Mouse (Mus musculus) brown adipose tissue, adult 24 weeks (tissue): ENCODE measurements around the gene Hist1h2bj. TPM values are rescaled to one million over a fixed set of nuclear protein-coding genes. Genes with fewer than 3 reads are reported as not detected.

Source experiments
- H3K27ac ChIP-seq: fragments of 200-500 bp; replicated peaks from 2 replicates; pipeline ENCODE4 v1.5.1; 2012; ENCODE audit warnings: low read depth, mild to moderate bottlenecking, low read length
- H3K4me1 ChIP-seq: fragments of 200-500 bp; 2 replicates; pipeline ENCODE4 v1.6.1; 2012; ENCODE audit warnings: low read length, mixed read lengths; ENCODE audit not compliant: control insufficient read depth, insufficient read depth, insufficient read length
- H3K4me3 ChIP-seq: fragments of 200-500 bp; 2 replicates; pipeline ENCODE4 v1.5.1; 2012; ENCODE audit warnings: low read depth, mild to moderate bottlenecking, low read length, moderate library complexity; ENCODE audit not compliant: insufficient read depth
- polyA plus RNA-seq: library from polyadenylated mRNA; stranded (reverse); fragments of >200 nt; gene quantifications from 2 replicates; pipeline ENCODE4 v1.2.4, GENCODE M21; 2012; ENCODE audit not compliant: missing spikeins, insufficient read depth, insufficient read length

Hist1h2bj gene
- polyA plus RNA-seq, 1 experiment = not detected

DNA sequence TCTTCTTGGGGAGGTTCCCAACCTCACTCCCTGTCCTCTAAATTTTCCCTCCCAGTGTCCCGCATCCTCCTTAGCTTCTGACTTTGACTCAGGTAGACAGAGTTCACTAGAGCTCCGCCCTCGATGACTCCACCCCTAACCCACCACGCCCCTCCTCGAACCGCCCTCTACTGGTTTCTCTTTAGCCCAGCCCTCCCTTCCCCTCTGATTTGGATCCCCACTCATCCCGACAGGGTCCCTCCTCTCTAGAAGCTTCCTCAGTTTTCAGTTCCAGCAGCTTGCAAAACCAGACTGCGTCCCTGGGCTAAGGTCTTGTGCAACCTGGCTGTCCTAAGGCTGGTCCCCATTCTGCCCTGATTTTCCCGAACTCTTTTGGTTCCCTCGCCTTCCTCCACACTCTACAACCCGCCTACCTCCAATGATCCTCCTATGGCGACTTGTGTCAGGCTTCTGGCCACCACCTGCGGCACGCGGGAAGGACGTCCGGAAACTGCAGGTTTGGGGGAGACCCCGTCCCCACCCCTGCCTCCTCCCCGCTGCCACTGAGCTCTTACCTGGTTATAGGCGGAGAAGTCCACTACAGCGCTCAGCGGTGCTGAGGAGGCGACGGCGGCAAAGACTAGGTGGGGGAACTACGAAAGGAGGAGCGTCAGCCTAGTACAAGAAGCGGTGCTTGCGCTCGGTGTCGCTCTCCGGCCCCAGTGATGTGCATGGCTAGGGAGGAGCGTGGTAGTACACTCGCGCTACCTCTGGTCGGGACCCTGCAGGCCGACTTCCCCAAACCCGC, 36.5 kb upstream of the Hist1h2bj start:
- Histone ChIP-seq H3K27ac (no peak overlapping the region), H3K4me1 (no peaks in the 10 kb centered on the region), H3K4me3 (peak overlapping the region; percentile 58)

DNA sequence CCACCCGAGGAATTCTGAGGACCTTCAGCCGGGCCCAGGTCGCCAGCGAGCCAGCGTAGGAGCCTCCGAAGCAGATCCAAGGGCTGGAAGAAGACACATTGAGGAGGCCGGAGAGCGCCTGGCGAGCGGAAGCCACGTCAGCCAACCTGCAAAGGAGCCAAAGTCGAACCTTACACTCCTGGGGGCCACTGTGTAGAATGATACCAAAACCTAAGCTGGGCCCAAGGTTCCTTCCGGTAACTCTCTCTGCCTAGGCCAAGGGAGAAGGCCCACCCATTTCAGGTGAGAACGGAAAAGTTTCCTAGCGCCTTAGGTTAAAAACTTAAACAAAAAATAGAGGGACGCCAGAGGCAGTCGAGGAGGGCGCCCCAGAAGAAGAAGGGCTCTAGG, 35.9 kb upstream of the Hist1h2bj start:
- peak overlapping the region; percentile 58 for H3K4me3 ChIP-seq
- H3K27ac ChIP-seq = no peak overlapping the region
- H3K4me1 ChIP-seq = no peaks in the 10 kb centered on the region

DNA sequence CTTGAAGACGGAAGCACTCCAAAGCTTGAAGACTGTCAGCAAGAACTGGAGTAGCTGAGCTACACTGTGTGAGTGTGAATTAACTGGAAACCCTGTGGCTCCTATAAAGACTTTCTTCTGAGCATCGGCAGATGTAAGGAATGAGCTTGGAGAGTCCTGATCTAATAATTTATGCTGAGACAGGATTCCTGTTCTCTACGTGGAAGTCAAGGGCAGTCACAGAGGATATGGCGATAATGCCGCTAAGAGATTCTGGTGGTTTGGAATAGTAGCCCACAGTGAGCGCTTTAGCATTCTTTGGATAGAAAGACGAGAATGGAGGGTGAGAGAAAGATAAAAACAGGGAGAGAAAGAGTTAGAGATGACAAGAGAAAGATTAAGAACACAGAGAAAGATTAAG, 35.1 kb upstream of the Hist1h2bj start:
- peak overlapping the region; percentile 5; the same call in 1 of the 2 replicates for H3K4me3 ChIP-seq

DNA sequence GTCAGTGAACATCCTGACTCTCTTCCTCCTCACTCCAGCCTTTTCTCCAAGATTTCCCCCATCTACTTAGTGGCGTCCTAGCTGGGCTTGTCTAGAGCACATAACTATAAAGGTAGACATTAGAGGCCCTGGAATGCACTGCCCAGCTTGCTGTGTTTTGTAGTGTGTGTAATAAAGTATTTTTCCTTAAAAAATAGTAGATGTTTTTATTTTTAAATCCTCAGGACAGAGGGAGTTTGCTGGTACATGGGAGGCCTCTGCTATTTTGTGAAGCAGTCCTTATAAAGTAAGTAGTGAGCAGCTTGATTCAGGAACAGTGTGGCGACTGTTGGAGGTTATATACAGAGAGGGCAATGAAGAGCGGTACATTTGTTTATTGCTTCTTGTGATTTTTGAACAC, 34.3 kb upstream of the Hist1h2bj start:
- no peak overlapping the region for H3K4me3 ChIP-seq
- H3K27ac ChIP-seq = no peak overlapping the region
- no peaks in the 10 kb centered on the region for H3K4me1 ChIP-seq

More for the DNA sequence above, 35.1 kb upstream of the Hist1h2bj start:
- no peaks in the 10 kb centered on the region for H3K4me1 ChIP-seq
- H3K27ac ChIP-seq = no peak overlapping the region

DNA sequence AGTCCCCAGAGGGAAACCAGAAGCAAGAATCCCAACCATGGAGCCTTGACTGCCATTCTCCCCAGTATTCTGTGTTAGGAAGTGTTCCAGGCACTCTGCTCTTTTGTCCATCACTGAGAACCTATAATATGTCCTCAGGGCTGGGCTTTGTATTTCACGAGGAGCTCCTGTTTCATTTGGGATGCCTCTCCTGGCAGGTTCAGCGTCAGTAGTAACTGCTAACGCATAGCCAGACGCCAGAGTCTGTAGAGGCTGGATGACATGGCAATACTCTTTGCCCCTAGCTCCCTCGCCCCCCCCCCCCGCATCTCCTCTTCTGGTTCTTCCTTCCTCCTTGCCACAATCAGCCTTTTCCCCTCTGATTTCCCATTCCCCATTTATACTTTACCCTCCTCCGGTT, 33.4 kb upstream of the Hist1h2bj start, which contains the start of gene Prss16:
TSS of gene Prss16 (minus strand) at position 101 of the 400 bp plus-strand sequence.
- no peak within 1 kb of the TSS for H3K4me3 ChIP-seq
- H3K27ac ChIP-seq = no peak within 1 kb of the TSS

DNA sequence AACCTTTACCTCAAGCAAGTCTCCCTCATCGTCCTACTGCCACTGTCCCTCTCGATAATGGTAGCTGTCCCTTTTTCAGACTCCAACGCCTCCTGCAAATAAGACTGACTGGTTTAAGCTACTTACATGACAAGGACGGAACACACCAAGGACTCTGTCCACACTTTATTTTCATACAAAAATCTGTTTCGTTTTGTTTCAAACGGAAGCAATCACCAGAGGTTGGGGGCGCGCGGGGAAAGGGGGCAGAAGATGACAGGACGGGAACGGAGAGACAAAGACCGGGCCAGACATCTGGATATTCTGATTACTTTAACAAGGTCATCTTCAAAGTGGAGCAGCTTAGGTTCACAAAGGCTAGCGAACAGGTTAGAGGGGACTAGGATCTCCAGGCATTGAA, 29.3 kb upstream of the Hist1h2bj start:
- H3K27ac ChIP-seq = no peak overlapping the region
- no peak overlapping the region; the same call in 1 of the 2 replicates for H3K4me3 ChIP-seq
- no peaks in the 10 kb centered on the region for H3K4me1 ChIP-seq

More for the DNA sequence above, 33.4 kb upstream of the Hist1h2bj start, which contains the start of gene Prss16:
- H3K4me1 ChIP-seq = no peaks in the 10 kb centered on the region

DNA sequence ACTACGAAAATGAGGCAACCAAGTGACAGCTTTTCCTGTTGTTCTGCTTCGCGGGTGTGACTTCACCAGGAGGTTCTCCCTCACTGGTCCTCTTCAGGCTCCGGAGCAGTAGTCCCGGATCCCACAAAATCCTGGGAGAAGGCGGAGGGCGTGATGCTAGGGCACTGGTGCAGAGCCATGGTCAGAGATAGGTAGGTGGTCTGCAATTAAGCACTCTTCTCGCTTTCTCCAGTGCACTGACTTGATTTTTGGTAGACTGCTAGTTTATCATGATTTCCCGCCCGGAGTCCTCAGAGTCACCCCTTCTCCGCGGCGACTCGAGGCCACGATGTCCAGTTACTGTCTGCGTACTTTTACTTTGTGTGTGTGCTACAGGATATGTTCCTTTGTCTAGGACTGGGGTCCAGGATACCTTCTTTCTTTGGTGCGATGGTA, 28.6 kb upstream of the Hist1h2bj start:
- H3K4me3 ChIP-seq = peak overlapping the region; percentile 25
- H3K27ac ChIP-seq = no peak overlapping the region
- H3K4me1 ChIP-seq = no peaks in the 10 kb centered on the region

DNA sequence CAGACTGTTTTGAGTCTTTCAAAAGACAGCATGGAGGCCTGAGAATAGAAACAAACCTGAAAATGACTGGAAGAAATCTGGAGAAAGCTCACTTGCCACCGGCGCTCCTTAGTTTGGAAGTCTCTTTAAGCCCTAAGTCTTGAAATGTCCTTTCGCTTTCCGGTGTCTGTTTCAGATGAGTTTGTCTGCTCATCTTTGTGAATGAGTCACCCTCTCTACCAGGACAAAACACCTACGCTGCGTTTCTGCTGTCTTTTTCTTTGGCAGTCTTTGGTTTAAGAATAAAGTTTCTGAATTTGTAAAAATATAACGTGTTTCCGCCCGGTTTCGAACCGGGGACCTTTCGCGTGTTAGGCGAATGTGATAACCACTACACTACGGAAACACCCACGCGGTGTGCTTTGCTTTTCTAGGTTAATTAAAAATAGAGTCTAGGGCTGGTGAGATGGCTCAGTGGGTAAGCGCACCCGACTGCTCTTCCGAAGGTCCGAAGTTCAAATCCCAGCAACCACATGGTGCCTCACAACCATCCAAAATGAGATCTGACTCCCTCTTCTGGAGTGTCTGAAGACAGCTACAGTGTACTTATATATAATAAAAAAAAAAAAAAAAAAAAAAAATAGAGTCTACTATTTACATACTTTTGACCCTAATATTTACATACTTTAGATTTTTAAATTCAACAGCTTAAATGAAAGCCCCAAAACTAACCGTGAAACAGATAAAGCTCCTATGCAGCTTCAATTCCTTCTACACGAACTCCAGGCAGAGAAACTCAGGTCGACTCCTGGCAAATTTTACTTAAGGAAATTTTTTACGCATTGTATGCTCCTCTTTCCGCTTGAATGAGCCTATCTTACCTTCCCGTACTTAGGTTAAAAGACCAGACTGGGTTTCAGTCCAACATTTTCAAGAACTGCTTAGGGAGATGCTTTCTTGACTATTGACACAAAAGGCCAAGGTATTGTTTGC, 27.2 kb upstream of the Hist1h2bj start:
- 0 out of 2 replicates have a peak overlapping the region, but pooled peaks have one; percentile 6 for H3K4me3 ChIP-seq
- H3K27ac ChIP-seq = no peak overlapping the region
- H3K4me1 ChIP-seq = no peaks in the 10 kb centered on the region

DNA sequence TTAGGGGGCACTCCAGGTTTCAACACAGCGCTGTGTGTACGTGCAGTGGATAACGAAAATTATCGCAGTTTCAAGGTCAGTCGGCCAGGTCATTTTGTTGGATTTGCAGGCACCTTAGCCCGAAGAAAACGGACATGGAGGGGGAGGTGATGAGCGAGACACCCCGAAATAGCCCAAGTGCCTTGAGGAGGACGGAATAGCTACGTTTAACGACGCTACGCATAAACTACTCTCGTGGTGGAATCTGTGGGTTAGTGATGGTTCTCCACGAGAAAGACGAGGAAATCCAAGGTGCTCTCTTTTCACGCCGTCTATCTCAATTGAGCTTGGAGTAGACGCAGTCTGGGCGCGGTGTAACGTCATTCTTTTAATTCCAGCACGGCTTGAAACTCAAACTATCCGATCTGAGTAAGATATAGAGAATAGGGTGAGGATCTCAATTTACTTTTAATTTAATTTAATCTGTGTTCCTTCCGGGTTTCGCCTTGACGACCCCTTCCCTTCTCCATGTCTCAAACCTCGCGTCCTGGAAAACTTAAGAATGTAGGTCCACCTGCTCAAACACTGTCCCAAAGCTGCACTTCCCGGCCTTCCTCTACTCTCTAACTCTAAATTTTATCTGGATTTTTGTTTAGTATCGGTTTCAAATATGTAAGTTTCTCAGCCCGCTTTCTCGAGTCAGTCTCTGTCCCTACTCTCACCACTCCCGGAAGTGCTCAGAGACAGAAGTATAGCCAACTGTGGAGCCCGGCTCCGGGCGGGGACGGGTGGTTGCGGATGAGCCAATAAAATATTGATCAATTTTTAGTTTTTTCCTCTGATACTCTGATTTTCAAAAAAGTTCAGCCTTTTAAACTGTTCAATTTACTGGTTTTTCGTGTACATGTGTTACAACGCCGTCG, 22.8 kb upstream of the Hist1h2bj start:
- Histone ChIP-seq H3K27ac (no peak overlapping the region), H3K4me1 (no peaks in the 10 kb centered on the region), H3K4me3 (peak overlapping the region; percentile 53)

DNA sequence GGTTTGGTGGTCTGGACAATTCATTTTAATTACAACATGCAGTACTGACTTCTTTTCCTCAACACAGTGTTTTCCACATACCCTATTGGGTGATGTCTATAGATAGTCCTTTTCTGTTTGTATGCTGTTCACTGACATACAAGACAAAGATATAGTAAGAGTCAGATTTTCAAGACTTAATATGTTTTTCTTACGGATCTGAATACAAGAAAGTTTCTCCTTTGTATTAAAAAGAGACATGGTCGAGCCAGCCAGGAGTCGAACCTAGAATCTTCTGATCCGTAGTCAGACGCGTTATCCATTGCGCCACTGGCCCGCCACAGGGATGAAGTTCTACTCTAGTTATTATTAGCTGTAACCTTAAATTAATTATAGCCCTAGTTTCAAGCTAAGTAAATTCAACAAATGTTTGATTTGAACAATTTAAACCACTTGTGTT, 22.1 kb upstream of the Hist1h2bj start:
- no peaks in the 10 kb centered on the region for H3K4me1 ChIP-seq
- peak overlapping the region; percentile 62 for H3K4me3 ChIP-seq
- H3K27ac ChIP-seq = no peak overlapping the region

DNA sequence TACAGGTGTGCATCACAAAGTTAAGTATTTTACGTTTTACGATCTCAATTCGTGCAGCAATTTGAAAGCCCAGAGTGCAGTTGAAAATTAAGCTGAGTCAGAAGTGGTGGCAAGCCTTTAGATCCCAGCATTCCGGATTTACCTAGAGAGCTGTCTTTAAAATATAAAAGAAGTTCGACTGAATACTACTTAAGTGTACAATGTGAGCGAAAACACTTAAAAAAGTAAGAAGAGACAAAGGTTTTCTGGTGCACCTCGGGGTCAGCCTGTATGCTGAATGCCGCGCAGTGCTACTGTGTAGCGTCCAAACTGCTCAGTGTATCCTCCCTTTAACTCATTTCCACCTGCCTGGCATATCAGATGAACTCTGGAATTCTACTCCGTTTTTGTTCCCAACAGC, 21.4 kb upstream of the Hist1h2bj start:
- H3K4me1 ChIP-seq = no peaks in the 10 kb centered on the region
- H3K27ac ChIP-seq = no peak overlapping the region
- peak overlapping the region; percentile 62 for H3K4me3 ChIP-seq

DNA sequence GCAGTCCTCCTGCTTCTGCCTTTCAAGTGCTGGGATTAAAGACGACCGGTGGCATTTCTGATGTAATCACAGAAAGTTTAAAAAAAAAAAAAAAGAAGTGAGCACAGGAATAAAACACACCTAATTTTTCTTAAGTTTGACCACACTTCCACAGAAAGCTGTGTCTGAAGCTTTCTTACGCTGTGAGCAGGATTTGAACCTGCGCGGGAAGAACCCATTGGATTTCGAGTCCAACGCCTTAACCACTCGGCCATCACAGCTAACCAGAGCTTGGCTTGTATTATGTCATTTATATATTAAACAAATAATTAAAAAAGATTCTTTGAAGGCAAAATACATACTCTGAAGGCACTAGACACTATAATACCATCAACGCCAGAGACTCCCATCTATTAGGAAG, 20.8 kb upstream of the Hist1h2bj start:
- Histone ChIP-seq H3K4me3 (peak overlapping the region; percentile 62), H3K27ac (no peak overlapping the region), H3K4me1 (no peaks in the 10 kb centered on the region)

DNA sequence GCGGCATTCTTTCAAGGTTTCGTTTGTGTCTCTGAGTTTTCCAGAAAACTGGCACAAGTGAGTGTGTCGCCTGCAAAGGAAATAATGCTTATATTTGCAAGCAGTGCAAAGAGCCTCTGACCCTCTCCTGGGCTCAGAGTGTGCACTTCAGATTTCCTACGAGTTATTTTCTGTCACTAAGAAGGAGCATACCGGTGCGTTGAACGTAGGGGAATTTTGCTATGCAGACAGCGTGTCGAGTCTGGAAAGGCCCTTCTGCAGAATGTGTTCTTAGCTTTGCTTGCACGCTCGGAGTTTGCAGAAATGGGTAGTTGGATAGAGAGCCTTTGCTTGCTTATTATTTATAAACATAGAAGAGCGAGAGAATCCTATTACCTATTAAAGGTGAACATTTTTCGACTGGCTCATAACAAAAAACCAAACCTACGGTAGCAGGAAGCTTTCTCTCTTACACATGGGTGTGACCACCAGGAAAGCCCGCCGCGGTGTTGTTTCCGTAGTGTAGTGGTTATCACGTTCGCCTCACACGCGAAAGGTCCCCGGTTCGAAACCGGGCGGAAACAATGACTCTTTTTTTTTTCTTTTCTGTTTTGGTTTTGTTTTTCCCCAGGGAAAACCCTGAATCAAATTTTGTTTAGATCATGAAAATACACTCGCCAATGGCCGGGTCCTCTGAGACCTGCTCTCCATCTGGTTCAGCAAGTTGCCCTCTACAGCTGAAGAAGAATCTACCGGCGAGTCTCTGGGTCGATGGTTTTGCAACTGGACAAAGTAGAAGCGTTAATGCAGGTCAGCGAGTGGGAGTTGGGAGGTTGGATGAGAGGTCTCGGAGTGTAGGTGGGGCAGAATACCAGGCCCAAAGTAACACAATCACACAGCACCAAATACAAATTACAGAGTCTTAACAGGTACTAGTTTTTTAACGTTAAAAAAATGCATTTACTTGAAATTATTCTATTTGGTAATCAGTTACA, 16.7 kb upstream of the Hist1h2bj start:
- Histone ChIP-seq H3K27ac (no peak overlapping the region), H3K4me1 (no peaks in the 10 kb centered on the region), H3K4me3 (peak overlapping the region; percentile 71)
